Mouse (Mus musculus): ENCODE data around the gene Nfib. TPM values are rescaled to one million over a fixed set of nuclear protein-coding genes. Genes with fewer than 3 reads are reported as not detected.

Gene Nfib
- total and polyA plus RNA-seq, 3 experiments: not detected

DNA sequence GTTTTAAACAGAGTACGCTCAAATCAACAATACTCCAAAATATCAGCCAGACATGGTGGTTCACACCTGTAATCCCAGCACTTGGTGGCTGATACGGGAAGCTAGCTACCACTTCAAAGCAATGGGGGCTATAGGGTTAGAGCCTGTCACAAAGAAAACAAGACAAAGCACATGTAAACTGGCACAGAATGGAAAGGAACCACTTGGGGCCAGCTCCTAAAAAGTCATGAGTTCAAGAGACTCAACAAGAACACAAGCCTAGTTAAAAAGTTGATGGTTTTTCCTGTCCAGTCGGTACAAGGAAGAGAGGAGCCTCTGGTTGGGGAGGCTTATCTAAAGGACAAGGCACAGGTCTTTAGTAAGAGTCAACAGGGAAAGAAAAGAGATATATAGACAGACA lies 327.9 kb downstream of the Nfib start:
- no peak overlapping the region for H3K9ac ChIP-seq (ENCODE audit: control insufficient read depth, low read depth, low read length, poor library complexity, severe bottlenecking)
- no peaks in the 10 kb centered on the region for H3K4me1 ChIP-seq (ENCODE audit: control insufficient read depth in 1 of 2, insufficient read depth in 2 of 2, low read length in 2 of 2)
- no peaks in the 10 kb centered on the region for H3K36me3 ChIP-seq (ENCODE audit: control insufficient read depth in 1 of 2, insufficient read depth in 2 of 2, low read length in 2 of 2)
- no peaks in the 10 kb centered on the region for H3K9me3 ChIP-seq (replicated peaks; ENCODE audit: insufficient read depth, low read length)
- TF ChIP-seq JUND (IDR thresholded peaks at IDR 0.05; ENCODE audit: low read depth, low read length): no peak
- no peak for TF ChIP-seq GATA1 (IDR thresholded peaks at IDR 0.05; ENCODE audit: low read depth, low read length)
- TF ChIP-seq POLR2AphosphoS2 (IDR thresholded peaks at IDR 0.05; ENCODE audit: low read length): no peak
- H3K27me3 ChIP-seq (ENCODE audit: control insufficient read depth in 1 of 2, insufficient read depth in 2 of 2, low read length in 2 of 2): no peaks in the 10 kb centered on the region
- H3K27ac ChIP-seq (ENCODE audit: control insufficient read depth, low read depth, low read length): no peak overlapping the region
- H3K4me3 ChIP-seq (ENCODE audit: control insufficient read depth in 1 of 2, insufficient read depth in 1 of 2, low read depth in 2 of 2, low read length in 2 of 2): no peak overlapping the region
- DNase-seq (ENCODE audit: low read depth, low spot score): no peak
- no peaks in the 10 kb centered on the region for H3K79me2 ChIP-seq (ENCODE audit: control insufficient read depth, insufficient read depth, low read length, poor library complexity)

- Histone ChIP-seq H3K9me3 (replicated peaks; ENCODE audit: insufficient read depth, low read length) (no peaks in the 10 kb centered on the region), H3K27ac (ENCODE audit: control insufficient read depth, low read depth, low read length) (no peak overlapping the region), H3K36me3 (ENCODE audit: control insufficient read depth in 1 of 2, insufficient read depth in 2 of 2, low read length in 2 of 2) (no peaks in the 10 kb centered on the region), H3K9ac (ENCODE audit: control insufficient read depth, low read depth, low read length, poor library complexity, severe bottlenecking) (no peak overlapping the region), H3K79me2 (ENCODE audit: control insufficient read depth, insufficient read depth, low read length, poor library complexity) (no peaks in the 10 kb centered on the region), H3K27me3 (ENCODE audit: control insufficient read depth in 1 of 2, insufficient read depth in 2 of 2, low read length in 2 of 2) (no peaks in the 10 kb centered on the region), H3K4me3 (ENCODE audit: control insufficient read depth in 1 of 2, insufficient read depth in 1 of 2, low read depth in 2 of 2, low read length in 2 of 2) (no peak overlapping the region), H3K4me1 (ENCODE audit: control insufficient read depth in 1 of 2, insufficient read depth in 2 of 2, low read length in 2 of 2) (no peaks in the 10 kb centered on the region)
- DNase-seq (ENCODE audit: low read depth, low spot score): no peak
- no peak for TF ChIP-seq MAZ (IDR thresholded peaks at IDR 0.05; ENCODE audit: low read depth, low read length)
- TF ChIP-seq MXI1 (IDR thresholded peaks at IDR 0.05; ENCODE audit: low read depth, low read length): no peak
- TF ChIP-seq EP300 (IDR thresholded peaks at IDR 0.05; ENCODE audit: low read depth in 1 of 2, low read length in 2 of 2): no peak
- TF ChIP-seq ETS1 (IDR thresholded peaks at IDR 0.05; ENCODE audit: low read depth, low read length): no peak
- TF ChIP-seq POLR2AphosphoS2 (IDR thresholded peaks at IDR 0.05; ENCODE audit: low read length): no peak
- no peak for TF ChIP-seq ZMIZ1 (IDR thresholded peaks at IDR 0.05; ENCODE audit: low read depth, low read length)
Observed at GRCm38 (mm10) chr4:82374560-82374959, 331.0 kb downstream of the Nfib start.

GRCm38 (mm10) chr4:82372217-82372616 lies 333.3 kb downstream of the Nfib start:
- H3K9ac ChIP-seq (ENCODE audit: control insufficient read depth, low read depth, low read length, poor library complexity, severe bottlenecking): no peak overlapping the region
- no peak overlapping the region for H3K27ac ChIP-seq (ENCODE audit: control insufficient read depth, low read depth, low read length)
- TF ChIP-seq NRF1 (IDR thresholded peaks at IDR 0.05; ENCODE audit: insufficient read depth, low read depth, low read length, poor library complexity, severe bottlenecking) (no peak), ZNF384 (IDR thresholded peaks at IDR 0.05; ENCODE audit: low read depth, low read length) (no peak), ZC3H11A (IDR thresholded peaks at IDR 0.05; ENCODE audit: low read depth, low read length) (no peak), HCFC1 (IDR thresholded peaks at IDR 0.05; ENCODE audit: low read depth, low read length) (no peak), SMC3 (IDR thresholded peaks at IDR 0.05; ENCODE audit: low read depth, low read length) (no peak), CHD1 (IDR thresholded peaks at IDR 0.05; ENCODE audit: low read depth, low read length) (no peak), MAX (IDR thresholded peaks at IDR 0.05; ENCODE audit: low read length) (no peak), ZMIZ1 (IDR thresholded peaks at IDR 0.05; ENCODE audit: low read depth, low read length) (no peak), SIN3A (IDR thresholded peaks at IDR 0.05; ENCODE audit: low read length) (no peak)
- no peak for DNase-seq (ENCODE audit: low read depth, low spot score)
- H3K27me3 ChIP-seq (ENCODE audit: control insufficient read depth in 1 of 2, insufficient read depth in 2 of 2, low read length in 2 of 2): no peaks in the 10 kb centered on the region
- H3K4me1 ChIP-seq (ENCODE audit: control insufficient read depth in 1 of 2, insufficient read depth in 2 of 2, low read length in 2 of 2): no peaks in the 10 kb centered on the region
- H3K79me2 ChIP-seq (ENCODE audit: control insufficient read depth, insufficient read depth, low read length, poor library complexity): no peaks in the 10 kb centered on the region
- no peaks in the 10 kb centered on the region for H3K36me3 ChIP-seq (ENCODE audit: control insufficient read depth in 1 of 2, insufficient read depth in 2 of 2, low read length in 2 of 2)
- H3K9me3 ChIP-seq (replicated peaks; ENCODE audit: insufficient read depth, low read length): no peaks in the 10 kb centered on the region
- H3K4me3 ChIP-seq (ENCODE audit: control insufficient read depth in 1 of 2, insufficient read depth in 1 of 2, low read depth in 2 of 2, low read length in 2 of 2): no peak overlapping the region
